ENCODE assay signal across 8 mouse cellular contexts in the genomic region with DNA sequence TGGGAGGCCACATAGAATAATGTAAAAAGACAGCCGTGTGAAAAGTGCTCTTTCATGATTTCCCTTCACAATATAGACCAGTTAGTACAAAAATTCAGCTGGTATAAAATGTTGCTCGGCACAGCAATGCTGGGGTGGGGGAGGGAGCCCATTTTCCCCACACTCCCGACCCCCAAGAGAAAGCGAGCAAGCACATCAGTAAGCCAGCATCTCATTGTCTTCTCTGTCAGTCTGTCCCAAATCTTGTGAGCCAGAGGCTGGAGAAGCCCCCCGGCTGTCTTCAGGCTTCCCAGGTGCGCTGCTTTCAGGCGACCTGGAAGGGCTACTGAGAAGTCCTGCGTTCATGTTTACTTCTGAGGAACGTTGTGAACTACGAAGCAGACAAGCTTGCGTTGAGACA. TPM values are rescaled to one million over a fixed set of nuclear protein-coding genes. Genes with fewer than 3 reads are reported as not detected.
A peak's percentile ranks its signal among the peaks of the same experiment; 100 is the strongest.
DNase-seq lines count a peak whose midpoint lies in the region; ATAC-seq and TF ChIP-seq lines count a peak whose summit lies in the region.

No protein-coding gene starts in this region.

- peak; percentile 48 for DNase-seq in cerebellum, adult 9-10 months
- DNase-seq in cerebellum, adult 9-11 months: no peak
- DNase-seq in lung, postnatal 25 days (ENCODE audit: low spot score): no peak
- peak; percentile 11 for DNase-seq in hindbrain, postnatal 0 days (ENCODE audit: low spot score)
- DNase-seq in layer of hippocampus, postnatal 25 days (ENCODE audit: extremely low spot score in 1 of 2, low spot score in 1 of 2): no peak
- no peak for DNase-seq in embryo, embryonic 11 days

- H3K27ac ChIP-seq in lung, embryonic 15.5 days: no peak overlapping the region
- H3K27ac ChIP-seq in hindbrain, postnatal 0 days: 0 out of 2 replicates have a peak overlapping the region, but pooled peaks have one; percentile 5
- peak overlapping the region; percentile 89 for H3K27ac ChIP-seq in neural tube, embryonic 13.5 days (replicated peaks)

- no peaks in the 10 kb centered on the region for H3K36me3 ChIP-seq in lung, embryonic 15.5 days
- H3K36me3 ChIP-seq in hindbrain, postnatal 0 days (ENCODE audit: insufficient read depth, low read length): no peaks in the 10 kb centered on the region
- H3K36me3 ChIP-seq in neural tube, embryonic 13.5 days: no peaks in the 10 kb centered on the region

- WGBS in lung, embryonic 15.5 days: 5% methylated on average over 11 of the region's 11 CpGs
- WGBS in hindbrain, postnatal 0 days: 3% methylated on average over 11 of the region's 11 CpGs
- WGBS in neural tube, embryonic 13.5 days: 3% methylated on average over 11 of the region's 11 CpGs

- no peak overlapping the region for H3K9ac ChIP-seq in lung, embryonic 15.5 days
- H3K9ac ChIP-seq in hindbrain, postnatal 0 days (replicated peaks; ENCODE audit: low read length): peak overlapping the region; percentile 69; the same call in 1 of the 2 replicates
- H3K9ac ChIP-seq in neural tube, embryonic 13.5 days: peak overlapping the region; percentile 86

- H3K4me1 ChIP-seq in lung, embryonic 15.5 days: peaks cover 21% of the 10 kb centered on the region
- H3K4me1 ChIP-seq in hindbrain, postnatal 0 days (ENCODE audit: insufficient read depth, low read length): no peaks in the 10 kb centered on the region
- H3K4me1 ChIP-seq in neural tube, embryonic 13.5 days (replicated peaks): peaks cover 31% of the 10 kb centered on the region

- peak overlapping the region; percentile 94 for H3K4me2 ChIP-seq in lung, embryonic 15.5 days
- peak overlapping the region; percentile 70 for H3K4me2 ChIP-seq in hindbrain, postnatal 0 days (ENCODE audit: low read depth, low read length)
- H3K4me2 ChIP-seq in neural tube, embryonic 13.5 days: peak overlapping the region; percentile 88

- TF ChIP-seq CTCF in hindbrain, postnatal 0 days (IDR thresholded peaks at IDR 0.05; ENCODE audit: low read depth): no peak

- ATAC-seq in lung, embryonic 15.5 days (ENCODE audit: borderline replicate concordance, extremely low read depth, low FRiP score, low TSS enrichment): no peak
- no peak for ATAC-seq in hindbrain, postnatal 0 days
- 0 out of 2 replicates have a peak, but pooled peaks have one; percentile 8 for ATAC-seq in neural tube, embryonic 13.5 days (ENCODE audit: low read depth)

- H3K4me3 ChIP-seq in lung, embryonic 15.5 days: no peak overlapping the region
- peak overlapping the region; percentile 59 for H3K4me3 ChIP-seq in hindbrain, postnatal 0 days (ENCODE audit: low read length)
- H3K4me3 ChIP-seq in neural tube, embryonic 13.5 days: peak overlapping the region; percentile 74

- H3K27me3 ChIP-seq in lung, embryonic 15.5 days: peaks cover 42% of the 10 kb centered on the region
- no peaks in the 10 kb centered on the region; the same call in 1 of the 2 replicates for H3K27me3 ChIP-seq in hindbrain, postnatal 0 days (ENCODE audit: insufficient read depth, low read length)
- H3K27me3 ChIP-seq in neural tube, embryonic 13.5 days: peaks cover 25% of the 10 kb centered on the region

- no peaks in the 10 kb centered on the region for H3K9me3 ChIP-seq in lung, embryonic 15.5 days
- no peaks in the 10 kb centered on the region for H3K9me3 ChIP-seq in hindbrain, postnatal 0 days (ENCODE audit: low read length)
- no peaks in the 10 kb centered on the region for H3K9me3 ChIP-seq in neural tube, embryonic 13.5 days

RNA-seq across cellular contexts. Expression of a gene that starts 0.7 kb away (rescaled TPM):
- polyA plus RNA-seq in lung, embryonic 15.5 days (2015; fragmentation: Nextera tagmentation; extraction: Ambion mirVana): 7.3 and 8.5 TPM in 2 replicates
- total RNA-seq in hindbrain, postnatal 0 days (2014; rRNA removed): 40.4 and 50.2 TPM in 2 replicates
- 31.3 and 33.6 TPM in 2 replicates for polyA plus RNA-seq in hindbrain, postnatal 0 days (2015; fragmentation: Nextera tagmentation; extraction: Ambion mirVana)
- 50.0 and 54.2 TPM in 2 replicates for polyA plus RNA-seq in neural tube, embryonic 13.5 days (2015; fragmentation: Nextera tagmentation; extraction: Ambion mirVana)
- total RNA-seq in layer of hippocampus, postnatal 25 days (2021): 10 to 100 TPM; 30.0 to 35.6 TPM

Comparison
In these comparisons a context has a peak if more than half of its experiments do, and no peak if none do; other contexts are left out.
1. DNase-seq: peak in cerebellum, adult 9-10 months (single experiment) and hindbrain, postnatal 0 days (single experiment); none in cerebellum, adult 9-11 months (single experiment), lung, postnatal 25 days (single experiment), layer of hippocampus, postnatal 25 days (0 of 2) and embryo, embryonic 11 days (single experiment).
2. Peak in every context shown above with its lines, with median percentiles within 50 percentile points of each other: H3K4me2 ChIP-seq.